Mouse (Mus musculus) intestine, embryonic 15.5 days (tissue): ENCODE data around the gene Asic1. TPM values are rescaled to one million over a fixed set of nuclear protein-coding genes. Genes with fewer than 3 reads are reported as not detected.

Experiments
- ATAC-seq: fragments of 200-750 bp; cut with Nextera tagmentation; 2 replicates; pipeline ENCODE4 v1.8.0; 2017; ENCODE audit warnings: moderate TSS enrichment, moderate library complexity
- H3K27ac ChIP-seq: fragments of 300-500 bp; sonication (generic); 2 replicates; pipeline ENCODE4 v1.5.1; 2015; ENCODE audit warnings: mild to moderate bottlenecking, inconsistent platforms
- H3K27me3 ChIP-seq: fragments of 300-500 bp; sonication (generic); replicated peaks from 2 replicates; pipeline ENCODE4 v1.6.1; 2015; ENCODE audit warnings: inconsistent platforms
- H3K36me3 ChIP-seq: fragments of 300-500 bp; sonication (generic); 2 replicates; pipeline ENCODE4 v1.6.1; 2015; ENCODE audit warnings: inconsistent platforms
- H3K4me1 ChIP-seq: fragments of 300-500 bp; sonication (generic); replicated peaks from 2 replicates; pipeline ENCODE4 v1.6.1; 2015; ENCODE audit warnings: inconsistent platforms
- H3K4me2 ChIP-seq: fragments of 300-500 bp; sonication (generic); replicated peaks from 2 replicates; pipeline ENCODE4 v1.6.1; 2015; ENCODE audit warnings: mild to moderate bottlenecking, inconsistent platforms
- H3K4me3 ChIP-seq: fragments of 300-500 bp; sonication (generic); replicated peaks from 2 replicates; pipeline ENCODE4 v1.5.1; 2015; ENCODE audit warnings: inconsistent platforms
- H3K9ac ChIP-seq: fragments of 300-500 bp; sonication (generic); 2 replicates; pipeline ENCODE4 v1.6.1; 2015; ENCODE audit warnings: inconsistent platforms
- H3K9me3 ChIP-seq: fragments of 300-500 bp; sonication (generic); 2 replicates; pipeline ENCODE4 v1.6.1; 2016; ENCODE audit warnings: inconsistent platforms
- WGBS: fragments of 180-500 bp; shearing (Covaris S2); methylation state at CpG from one replicate; pipeline ENCODE4 v1.1.7; 2015; 5-methylcytosine and 5-hydroxymethylcytosine counted together
- polyA plus RNA-seq: library from polyadenylated mRNA; unstranded; fragments of >200 nt; fragmentation: Nextera tagmentation; extraction: Ambion mirVana; gene quantifications from 2 replicates; pipeline ENCODE4 v1.2.1, GENCODE M21; 2015

Gene Asic1
- 2.2 and 2.4 TPM in 2 replicates for polyA plus RNA-seq

DNA sequence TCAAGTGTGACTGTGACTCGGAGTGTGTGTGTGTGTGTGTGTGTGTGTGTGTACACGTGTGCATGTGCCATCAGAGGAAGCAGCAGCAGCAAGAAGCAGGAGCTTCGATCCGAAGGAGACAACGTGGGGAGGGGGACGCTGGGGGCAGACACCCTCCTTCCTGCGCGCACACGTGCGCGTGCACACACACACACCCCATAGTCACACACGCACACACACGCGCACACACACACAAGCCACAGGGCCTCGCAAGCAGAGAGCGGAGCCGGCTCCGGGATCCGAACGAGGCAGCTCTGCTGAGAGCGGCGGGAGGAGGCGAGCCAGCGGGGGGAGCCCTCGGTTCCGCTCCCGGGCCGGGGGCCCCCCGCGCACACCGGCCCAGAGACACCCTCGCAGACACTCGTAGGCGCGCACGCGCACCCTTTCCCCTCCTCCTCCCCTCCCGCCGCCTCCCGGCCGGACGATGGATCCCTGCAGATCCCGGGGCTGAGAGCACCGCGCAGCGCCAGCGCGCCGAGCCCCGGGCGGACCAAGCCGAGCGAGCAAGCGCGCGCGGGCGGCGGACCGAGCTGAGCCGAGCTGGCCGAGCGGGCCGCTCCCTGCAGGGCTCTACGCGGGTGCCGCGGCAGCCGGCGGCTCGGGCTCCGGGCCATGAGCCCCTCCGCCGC is at the start of gene Asic1:
Gene Asic1, plus strand, starts transcription at position 215 of the 668 bp plus-strand sequence.
- Histone ChIP-seq H3K4me3 (peak within 1 kb of the TSS; percentile 54), H3K27ac (no peak within 1 kb of the TSS), H3K9me3 (no peaks in the 10 kb centered on the region), H3K4me2 (peak within 1 kb of the TSS; percentile 99), H3K4me1 (peaks cover 17% of the 10 kb centered on the region), H3K27me3 (peaks cover 57% of the 10 kb centered on the region), H3K9ac (peak within 1 kb of the TSS; percentile 54), H3K36me3 (no peaks in the 10 kb centered on the region)
- ATAC-seq, result peak; percentile 89
- under 1% methylated on average over 45 of the region's 74 CpGs for WGBS

GRCm38 (mm10) chr15:99622063-99622462 is 48.1 kb upstream of the Asic1 start:
- 91% methylated on average over 11 of the region's 11 CpGs for WGBS
- H3K4me1 ChIP-seq, result no peaks in the 10 kb centered on the region
- no peak for ATAC-seq
- H3K4me3 ChIP-seq, result no peak overlapping the region
- no peaks in the 10 kb centered on the region for H3K9me3 ChIP-seq
- H3K4me2 ChIP-seq, result no peak overlapping the region
- no peaks in the 10 kb centered on the region for H3K27me3 ChIP-seq
- H3K36me3 ChIP-seq, result peaks cover 40% of the 10 kb centered on the region
- no peak overlapping the region for H3K27ac ChIP-seq
- no peak overlapping the region for H3K9ac ChIP-seq

GRCm38 (mm10) chr15:99631618-99632017 is 38.5 kb upstream of the Asic1 start:
- Histone ChIP-seq H3K36me3 (peaks cover 66% of the 10 kb centered on the region), H3K4me3 (no peak overlapping the region), H3K9ac (no peak overlapping the region), H3K4me2 (no peak overlapping the region), H3K27ac (no peak overlapping the region), H3K4me1 (no peaks in the 10 kb centered on the region), H3K27me3 (no peaks in the 10 kb centered on the region), H3K9me3 (no peaks in the 10 kb centered on the region)
- no peak for ATAC-seq

DNA sequence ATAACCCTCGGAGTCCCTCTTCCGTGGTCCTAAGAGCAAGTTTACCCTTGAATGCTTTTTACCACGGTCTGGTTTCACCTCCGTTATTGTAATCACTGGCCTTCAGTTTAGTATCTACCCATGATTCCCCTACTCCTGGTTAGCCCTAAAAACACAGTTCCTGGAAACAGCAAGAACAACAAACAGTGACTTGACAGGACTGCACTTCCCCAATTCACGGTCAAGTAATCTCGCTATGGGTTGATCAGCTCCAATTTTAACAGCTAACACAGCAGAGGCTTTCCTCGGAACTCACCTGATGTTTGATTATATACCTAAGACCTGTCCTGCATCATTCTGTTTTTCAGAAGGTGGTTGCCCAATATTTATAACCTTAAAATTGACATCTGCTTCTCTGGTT is 35.5 kb upstream of the Asic1 start:
- peaks cover 62% of the 10 kb centered on the region for H3K36me3 ChIP-seq
- H3K9me3 ChIP-seq, result no peaks in the 10 kb centered on the region
- no peak overlapping the region for H3K4me2 ChIP-seq
- H3K27me3 ChIP-seq, result no peaks in the 10 kb centered on the region
- WGBS, result 90% methylated on average over 7 of the region's 7 CpGs
- H3K9ac ChIP-seq, result no peak overlapping the region
- no peak overlapping the region for H3K27ac ChIP-seq
- H3K4me1 ChIP-seq, result no peaks in the 10 kb centered on the region
- no peak for ATAC-seq
- no peak overlapping the region for H3K4me3 ChIP-seq

- WGBS, result 92% methylated on average over 12 of the region's 12 CpGs
- Histone ChIP-seq H3K9me3 (no peaks in the 10 kb centered on the region), H3K9ac (no peak overlapping the region), H3K4me2 (no peak overlapping the region), H3K27ac (no peak overlapping the region), H3K36me3 (peaks cover 41% of the 10 kb centered on the region), H3K27me3 (no peaks in the 10 kb centered on the region), H3K4me3 (no peak overlapping the region), H3K4me1 (no peaks in the 10 kb centered on the region)
- no peak for ATAC-seq
Measured at GRCm38 (mm10) chr15:99637405-99638123, 32.6 kb upstream of the Asic1 start.

- Histone ChIP-seq H3K9me3 (no peaks in the 10 kb centered on the region), H3K4me1 (no peaks in the 10 kb centered on the region), H3K9ac (no peak overlapping the region), H3K27me3 (no peaks in the 10 kb centered on the region), H3K4me2 (no peak overlapping the region), H3K36me3 (peaks cover 39% of the 10 kb centered on the region), H3K4me3 (no peak overlapping the region), H3K27ac (no peak overlapping the region)
- no peak for ATAC-seq
- WGBS, result 96% methylated on average over 5 of the region's 5 CpGs
Measured at GRCm38 (mm10) chr15:99638124-99638485, 32.1 kb upstream of the Asic1 start.

GRCm38 (mm10) chr15:99642622-99643021 is 27.5 kb upstream of the Asic1 start:
- no peak overlapping the region for H3K9ac ChIP-seq
- no peaks in the 10 kb centered on the region for H3K27me3 ChIP-seq
- peaks cover 10% of the 10 kb centered on the region; the same call in 1 of the 2 replicates for H3K36me3 ChIP-seq
- H3K4me2 ChIP-seq, result no peak overlapping the region
- H3K9me3 ChIP-seq, result no peaks in the 10 kb centered on the region
- 80% methylated on average over 6 of the region's 6 CpGs for WGBS
- no peak for ATAC-seq
- peaks cover 12% of the 10 kb centered on the region for H3K4me1 ChIP-seq
- H3K27ac ChIP-seq, result no peak overlapping the region
- H3K4me3 ChIP-seq, result no peak overlapping the region

DNA sequence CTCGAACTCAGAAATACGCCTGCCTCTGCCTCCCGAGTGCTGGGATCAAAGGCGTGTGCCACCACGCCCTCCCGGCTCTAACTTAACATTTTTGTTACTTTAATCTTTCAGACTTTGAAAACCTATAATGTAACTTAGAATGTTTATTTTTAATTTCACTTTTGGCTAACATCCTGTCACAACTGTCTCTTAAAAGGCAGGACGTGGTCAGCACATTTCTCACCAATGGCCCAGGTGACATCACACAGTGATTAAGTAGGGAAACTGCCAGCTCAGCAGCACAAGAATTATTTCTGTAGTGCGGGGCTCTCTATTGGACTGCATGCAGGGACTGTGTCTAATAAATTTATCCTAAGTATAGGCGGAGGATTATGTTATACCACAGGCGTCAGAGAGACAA is 26.3 kb upstream of the Asic1 start:
- Histone ChIP-seq H3K9me3 (no peaks in the 10 kb centered on the region), H3K9ac (no peak overlapping the region), H3K4me2 (no peak overlapping the region), H3K27me3 (no peaks in the 10 kb centered on the region), H3K36me3 (peaks cover 5% of the 10 kb centered on the region; the same call in 1 of the 2 replicates), H3K4me3 (no peak overlapping the region), H3K4me1 (peaks cover 20% of the 10 kb centered on the region), H3K27ac (no peak overlapping the region)
- ATAC-seq, result no peak
- WGBS, result 79% methylated on average over 10 of the region's 10 CpGs

DNA sequence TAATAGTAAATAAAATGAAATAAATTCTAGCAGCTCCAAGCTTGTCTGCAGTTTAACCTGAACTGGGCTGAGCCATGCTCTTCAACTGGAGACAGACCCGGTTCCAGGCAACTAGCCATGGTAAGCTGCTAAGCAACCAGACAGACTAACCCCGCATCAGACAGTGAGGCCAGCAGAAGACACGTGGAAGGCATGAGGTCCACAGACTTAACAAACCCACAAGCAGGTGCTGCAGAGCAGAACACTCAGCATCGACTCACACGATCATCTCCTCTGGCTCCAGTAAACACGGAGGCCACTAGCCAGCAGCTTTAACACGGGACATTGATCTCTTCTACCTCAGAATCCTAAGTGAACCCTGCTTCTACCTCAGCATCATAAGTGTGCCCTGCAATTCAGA is 25.4 kb upstream of the Asic1 start:
- Histone ChIP-seq H3K27ac (no peak overlapping the region), H3K4me2 (no peak overlapping the region), H3K4me3 (no peak overlapping the region), H3K36me3 (peaks cover 5% of the 10 kb centered on the region; the same call in 1 of the 2 replicates), H3K27me3 (no peaks in the 10 kb centered on the region), H3K9ac (no peak overlapping the region), H3K9me3 (no peaks in the 10 kb centered on the region), H3K4me1 (peaks cover 28% of the 10 kb centered on the region)
- no peak for ATAC-seq
- WGBS, result 54% methylated on average over 7 of the region's 7 CpGs

DNA sequence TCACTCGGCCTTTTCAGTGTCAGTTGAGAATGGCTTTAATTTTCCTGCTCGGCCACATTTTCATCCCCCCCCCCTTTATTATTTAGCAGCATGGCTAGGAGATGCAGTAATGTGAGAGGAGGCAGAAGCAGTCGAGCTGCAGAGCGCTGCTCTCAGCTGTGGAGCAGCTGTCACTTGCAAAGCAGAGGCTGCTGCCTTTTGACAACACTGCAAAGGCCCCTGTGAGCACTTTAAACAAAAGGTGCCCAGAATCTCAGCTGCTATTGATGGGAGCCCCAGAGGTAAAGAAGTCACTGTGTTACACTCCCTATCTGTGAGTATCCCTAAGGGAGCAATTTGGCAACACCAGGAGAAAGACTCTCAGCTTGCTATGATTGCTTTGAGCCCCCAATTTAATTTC is 21.8 kb upstream of the Asic1 start:
- H3K27ac ChIP-seq, result no peak overlapping the region
- no peak overlapping the region for H3K9ac ChIP-seq
- H3K4me1 ChIP-seq, result peaks cover 35% of the 10 kb centered on the region
- H3K27me3 ChIP-seq, result no peaks in the 10 kb centered on the region; the same call in 1 of the 2 replicates
- H3K4me2 ChIP-seq, result peak overlapping the region; percentile 7
- WGBS, result 33% methylated on average over 4 of the region's 4 CpGs
- H3K4me3 ChIP-seq, result no peak overlapping the region
- H3K36me3 ChIP-seq, result no peaks in the 10 kb centered on the region
- no peaks in the 10 kb centered on the region for H3K9me3 ChIP-seq
- no peak for ATAC-seq

GRCm38 (mm10) chr15:99649067-99649761 is 21.0 kb upstream of the Asic1 start:
- Histone ChIP-seq H3K9ac (no peak overlapping the region), H3K4me1 (peaks cover 43% of the 10 kb centered on the region), H3K36me3 (no peaks in the 10 kb centered on the region), H3K27me3 (peaks cover 8% of the 10 kb centered on the region; the same call in 1 of the 2 replicates), H3K9me3 (no peaks in the 10 kb centered on the region), H3K4me2 (peak overlapping the region; percentile 77), H3K4me3 (peak overlapping the region; percentile 13), H3K27ac (no peak overlapping the region)
- 18% methylated on average over 6 of the region's 6 CpGs for WGBS
- no peak for ATAC-seq

DNA sequence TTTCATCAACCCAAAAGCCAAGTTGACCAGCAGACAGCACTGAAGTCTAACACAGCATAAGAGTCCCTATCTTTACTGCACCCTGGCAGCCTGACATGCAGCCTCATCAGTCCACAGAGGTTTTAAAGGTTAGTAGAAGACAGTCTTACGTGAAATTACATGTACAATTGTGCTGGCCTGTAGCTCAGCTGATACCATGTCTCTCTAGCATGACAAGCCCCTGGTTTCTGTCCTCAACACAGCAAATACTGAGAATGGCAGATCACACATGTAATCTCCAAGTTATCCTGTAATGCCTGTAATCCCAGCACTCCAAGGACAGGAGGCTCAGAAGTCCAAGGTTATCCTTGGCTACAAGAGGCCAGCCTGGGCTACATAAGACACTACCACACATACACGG is 19.9 kb upstream of the Asic1 start:
- H3K9me3 ChIP-seq, result no peaks in the 10 kb centered on the region
- H3K4me2 ChIP-seq, result peak overlapping the region; percentile 77
- H3K27ac ChIP-seq, result no peak overlapping the region
- H3K9ac ChIP-seq, result peak overlapping the region; percentile 79
- peaks cover 39% of the 10 kb centered on the region for H3K4me1 ChIP-seq
- ATAC-seq, result no peak
- peaks cover 11% of the 10 kb centered on the region; the same call in 1 of the 2 replicates for H3K27me3 ChIP-seq
- peak overlapping the region; percentile 90 for H3K4me3 ChIP-seq
- H3K36me3 ChIP-seq, result no peaks in the 10 kb centered on the region
- 31% methylated on average over 2 of the region's 2 CpGs for WGBS
